Mouse (Mus musculus) heart, embryonic 14.5 days (tissue): Measurements from ENCODE around the gene Atg101. TPM values are rescaled to one million over a fixed set of nuclear protein-coding genes. Genes with fewer than 3 reads are reported as not detected.

Experiments
- ATAC-seq: fragments of 200-750 bp; cut with Nextera tagmentation; 2 replicates; pipeline ENCODE4 v1.8.0; 2017; ENCODE audit warnings: low read depth, moderate TSS enrichment; ENCODE audit not compliant: insufficient number of reproducible peaks, insufficient read depth, low FRiP score
- H3K27ac ChIP-seq, 2 experiments: fragments of 200-500 bp in 1 of 2; fragments of 300-500 bp in 1 of 2; sonication (generic) in 1 of 2; replicated peaks in 1 of 2; 2 replicates each; pipeline ENCODE4 v1.5.1; 2012 to 2014; ENCODE audit warnings: low read depth in 2 of 2, low read length in 2 of 2, control low read depth in 1 of 2, mild to moderate bottlenecking in 1 of 2, mixed read lengths in 1 of 2; ENCODE audit not compliant: control insufficient read depth in 1 of 2, insufficient read depth in 1 of 2
- H3K27me3 ChIP-seq: fragments of 300-500 bp; sonication (generic); 2 replicates; pipeline ENCODE4 v1.6.1; 2014; ENCODE audit warnings: mild to moderate bottlenecking, low read length, control low read depth; ENCODE audit not compliant: control insufficient read depth, insufficient read depth
- H3K36me3 ChIP-seq: fragments of 300-500 bp; sonication (generic); 2 replicates; pipeline ENCODE4 v1.6.1; 2014; ENCODE audit warnings: mild to moderate bottlenecking, control low read depth, low read length, mixed read lengths; ENCODE audit not compliant: control insufficient read depth, insufficient read depth
- H3K4me1 ChIP-seq, 2 experiments: fragments of 200-500 bp in 1 of 2; fragments of 300-500 bp in 1 of 2; sonication (generic) in 1 of 2; 2 replicates each; pipeline ENCODE4 v1.6.1; 2012 to 2014; ENCODE audit warnings: low read length in 2 of 2, control low read depth in 1 of 2, mixed read lengths in 1 of 2; ENCODE audit not compliant: control insufficient read depth in 2 of 2, insufficient read depth in 2 of 2
- H3K4me2 ChIP-seq: fragments of 300-500 bp; sonication (generic); 2 replicates; pipeline ENCODE4 v1.6.1; 2014; ENCODE audit warnings: mild to moderate bottlenecking, low read length
- H3K4me3 ChIP-seq, 2 experiments: fragments of 200-500 bp in 1 of 2; fragments of 300-500 bp in 1 of 2; sonication (generic) in 1 of 2; 2 replicates each; pipeline ENCODE4 v1.5.1; 2012 to 2014; ENCODE audit warnings: low read length in 2 of 2, mild to moderate bottlenecking in 2 of 2, control low read depth in 1 of 2, low read depth in 1 of 2, moderate library complexity in 1 of 2; ENCODE audit not compliant: control insufficient read depth in 1 of 2, insufficient read depth in 1 of 2
- H3K9ac ChIP-seq: fragments of 300-500 bp; sonication (generic); 2 replicates; pipeline ENCODE4 v1.6.1; 2014; ENCODE audit warnings: mild to moderate bottlenecking, low read length
- H3K9me3 ChIP-seq: fragments of 300-500 bp; sonication (generic); 2 replicates; pipeline ENCODE4 v1.6.1; 2016; ENCODE audit warnings: low read length, control low read depth; ENCODE audit not compliant: control insufficient read depth
- WGBS: fragments of 180-500 bp; shearing (Covaris S2); extraction: QIAGEN DNeasy Blood & Tissue Kit; methylation state at CpG from one replicate; pipeline ENCODE4 v1.1.7; 2014; 5-methylcytosine and 5-hydroxymethylcytosine counted together
- polyA plus RNA-seq: library from polyadenylated mRNA; unstranded; fragments of >200 nt; fragmentation: Nextera tagmentation; extraction: Ambion mirVana; gene quantifications from 2 replicates; pipeline ENCODE4 v1.2.1, GENCODE M21; 2014

Gene Atg101
- polyA plus RNA-seq, 1 experiment from 2014 or later: 50.4 TPM

DNA sequence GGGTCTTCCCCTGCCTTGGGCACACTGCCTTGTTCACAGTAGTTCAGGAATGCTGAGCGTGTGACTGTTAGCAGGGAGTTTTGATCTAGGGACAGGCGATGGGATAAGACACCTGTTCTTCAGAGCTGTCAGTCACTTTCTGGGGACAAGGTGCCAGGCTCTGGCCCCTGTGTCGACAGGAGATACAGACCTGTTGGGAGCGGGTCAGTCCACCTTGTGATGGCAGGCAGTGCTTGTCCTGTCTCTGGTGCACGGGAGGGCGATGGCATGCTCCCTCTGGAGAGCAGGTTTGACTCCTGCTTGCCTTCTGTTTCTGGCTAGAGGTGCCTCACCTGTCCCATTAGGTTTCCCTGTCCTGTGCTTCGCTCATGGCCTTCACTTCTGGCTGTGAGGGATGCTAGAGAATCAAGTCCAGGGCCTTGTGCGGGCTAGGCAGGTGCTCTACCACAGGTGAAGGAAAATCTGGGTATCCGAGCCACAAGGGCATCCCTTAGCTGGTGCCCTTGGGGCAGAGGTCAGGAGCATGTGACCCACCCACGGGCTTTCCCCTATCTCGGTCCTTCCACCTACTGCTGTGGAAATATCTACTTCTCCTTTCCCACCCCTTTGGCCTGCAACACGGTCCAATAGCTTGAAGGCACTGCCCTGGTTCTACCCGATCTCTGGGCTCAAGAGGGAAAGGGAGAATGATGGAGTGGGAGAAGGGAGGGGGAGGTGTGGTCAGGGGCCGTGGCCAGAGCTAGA, 27.4 kb upstream of the Atg101 start:
- Histone ChIP-seq H3K27ac (no peak overlapping the region), H3K4me3 (no peak overlapping the region), H3K27me3 (no peaks in the 10 kb centered on the region), H3K9ac (0 out of 2 replicates have a peak overlapping the region, but pooled peaks have one; percentile 16), H3K36me3 (0 out of 2 replicates have a peak, but pooled peaks cover 4% of the 10 kb centered on the region), H3K4me1 (peaks cover 38 to 54% of the 10 kb centered on the region in 2 experiments), H3K4me2 (no peak overlapping the region), H3K9me3 (no peaks in the 10 kb centered on the region)
- ATAC-seq: no peak
- WGBS: 65% methylated on average over 14 of the region's 14 CpGs

GRCm38 (mm10) chr15:101258420-101258819, 25.7 kb upstream of the Atg101 start:
- no peak overlapping the region for H3K9ac ChIP-seq
- peaks cover 47 to 62% of the 10 kb centered on the region in 2 experiments for H3K4me1 ChIP-seq
- no peak for ATAC-seq
- H3K27ac ChIP-seq: no peak overlapping the region
- no peak overlapping the region for H3K4me3 ChIP-seq
- no peaks in the 10 kb centered on the region for H3K9me3 ChIP-seq
- H3K36me3 ChIP-seq: peaks cover 10% of the 10 kb centered on the region; the same call in 1 of the 2 replicates
- no peaks in the 10 kb centered on the region for H3K27me3 ChIP-seq
- 79% methylated on average over 11 of the region's 11 CpGs for WGBS
- no peak overlapping the region for H3K4me2 ChIP-seq

- H3K4me2 ChIP-seq: no peak overlapping the region
- no peak overlapping the region for H3K4me3 ChIP-seq
- ATAC-seq: no peak
- H3K9ac ChIP-seq: 0 out of 2 replicates have a peak overlapping the region, but pooled peaks have one; percentile 56
- H3K9me3 ChIP-seq: no peaks in the 10 kb centered on the region
- H3K27ac ChIP-seq: peak overlapping the region; percentile 86 to 87
- peaks cover 13% of the 10 kb centered on the region; the same call in 1 of the 2 replicates for H3K36me3 ChIP-seq
- no peaks in the 10 kb centered on the region for H3K27me3 ChIP-seq
- 86% methylated on average over 3 of the region's 3 CpGs for WGBS
- H3K4me1 ChIP-seq: peaks cover 39 to 52% of the 10 kb centered on the region in 2 experiments
Measured at GRCm38 (mm10) chr15:101259922-101260321, 24.1 kb upstream of the Atg101 start.

DNA sequence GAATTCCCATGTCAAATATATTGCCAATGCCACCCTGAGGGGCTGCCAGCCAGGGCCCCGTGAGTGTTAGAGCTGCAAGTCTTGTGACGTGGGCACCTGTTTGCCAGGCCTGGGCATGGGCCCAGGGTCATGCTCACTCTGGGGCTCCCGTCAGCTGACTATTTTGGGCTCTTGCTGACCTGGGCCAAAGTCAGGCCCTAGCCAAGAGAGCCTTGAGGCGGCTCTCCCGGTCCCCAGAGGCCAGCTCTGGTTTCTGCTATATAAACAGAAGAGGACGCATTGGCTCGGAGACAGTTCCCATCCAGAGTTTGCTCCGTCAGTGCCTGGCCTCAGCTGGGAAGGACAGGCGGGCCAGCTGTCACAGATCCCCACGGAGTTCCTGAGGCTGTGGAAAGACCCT, 23.7 kb upstream of the Atg101 start:
- peaks cover 40 to 49% of the 10 kb centered on the region in 2 experiments for H3K4me1 ChIP-seq
- H3K27ac ChIP-seq: peak overlapping the region; percentile 86 to 87
- peak overlapping the region; percentile 66; the same call in 1 of the 2 replicates for H3K9ac ChIP-seq
- no peaks in the 10 kb centered on the region for H3K27me3 ChIP-seq
- H3K9me3 ChIP-seq: no peaks in the 10 kb centered on the region
- H3K36me3 ChIP-seq: peaks cover 13% of the 10 kb centered on the region; the same call in 1 of the 2 replicates
- no peak overlapping the region for H3K4me3 ChIP-seq
- 22% methylated on average over 10 of the region's 10 CpGs for WGBS
- H3K4me2 ChIP-seq: peak overlapping the region; percentile 41
- no peak for ATAC-seq

GRCm38 (mm10) chr15:101260874-101261622, 23.0 kb upstream of the Atg101 start:
- ATAC-seq: no peak
- no peak overlapping the region for H3K4me3 ChIP-seq
- peaks cover 13% of the 10 kb centered on the region; the same call in 1 of the 2 replicates for H3K36me3 ChIP-seq
- H3K4me1 ChIP-seq: peaks cover 43 to 51% of the 10 kb centered on the region in 2 experiments
- H3K27me3 ChIP-seq: no peaks in the 10 kb centered on the region
- peak overlapping the region; percentile 86 to 87 for H3K27ac ChIP-seq
- H3K9ac ChIP-seq: peak overlapping the region; percentile 66
- WGBS: 9% methylated on average over 13 of the region's 13 CpGs
- peak overlapping the region; percentile 41 for H3K4me2 ChIP-seq
- H3K9me3 ChIP-seq: no peaks in the 10 kb centered on the region

DNA sequence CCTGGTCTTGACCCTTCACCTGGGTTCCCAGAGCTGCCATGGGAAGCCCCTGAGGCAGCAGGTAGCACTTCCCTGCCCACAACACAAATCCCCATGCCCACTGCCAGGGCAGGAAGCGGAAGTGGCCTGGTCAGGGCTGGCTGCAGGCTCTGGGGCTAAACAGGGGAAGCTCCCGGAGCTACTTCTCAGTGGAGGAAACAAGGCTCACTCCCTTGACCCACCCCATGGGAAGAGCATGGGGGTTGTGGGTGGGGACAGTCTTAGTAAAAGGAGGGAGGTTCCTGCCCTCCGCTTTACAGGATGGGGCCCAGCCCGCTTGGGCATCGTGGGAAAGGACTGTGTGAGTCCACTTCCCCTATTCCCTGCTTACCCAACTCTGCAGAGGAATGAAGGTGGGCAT, 21.6 kb upstream of the Atg101 start:
- 65% methylated on average over 5 of the region's 5 CpGs for WGBS
- H3K4me1 ChIP-seq: peaks cover 38 to 46% of the 10 kb centered on the region in 2 experiments

GRCm38 (mm10) chr15:101266132-101266963, 17.7 kb upstream of the Atg101 start:
- Histone ChIP-seq H3K27ac (peak overlapping the region; percentile 81 to 85), H3K4me2 (peak overlapping the region; percentile 89), H3K4me1 (peaks cover 32 to 41% of the 10 kb centered on the region in 2 experiments), H3K4me3 (peak overlapping the region; percentile 61 to 62), H3K9ac (peak overlapping the region; percentile 85), H3K27me3 (no peaks in the 10 kb centered on the region), H3K9me3 (no peaks in the 10 kb centered on the region), H3K36me3 (peaks cover 24% of the 10 kb centered on the region)
- peak; percentile 85 for ATAC-seq
- WGBS: 1% methylated on average over 53 of the region's 57 CpGs

More for the DNA sequence above, 21.6 kb upstream of the Atg101 start:
- Histone ChIP-seq H3K36me3 (peaks cover 13% of the 10 kb centered on the region; the same call in 1 of the 2 replicates), H3K27me3 (no peaks in the 10 kb centered on the region), H3K9me3 (no peaks in the 10 kb centered on the region), H3K4me2 (no peak overlapping the region), H3K27ac (peak overlapping the region in 1 of 2 experiments; percentile 86; a peak in 1 of 4 replicates), H3K9ac (no peak overlapping the region), H3K4me3 (no peak overlapping the region)
- no peak for ATAC-seq
